ENCODE assay signal across 10 mouse cellular contexts in genomic region chr5:125278314-125278713, GRCm38 (mm10).
A peak's percentile ranks its signal among the peaks of the same experiment; 100 is the strongest.
DNase-seq lines count a peak whose midpoint lies in the region; ATAC-seq lines count a peak whose summit lies in the region.
"Had no signal": no experiment of that assay in that cellular context is flagged by ENCODE, and none has a peak within 500 bp of the region (broad histone marks: within the 10 kb centered on the region; RNA-seq: fewer than 3 reads in every experiment).

No protein-coding gene starts in this region.

- H3K4me2 ChIP-seq in midbrain, embryonic 14.5 days (ENCODE audit: low read length), result no peak overlapping the region
- H3K4me2 ChIP-seq in midbrain, embryonic 15.5 days, result no peak overlapping the region
- H3K4me2 ChIP-seq: heart, embryonic 13.5 days; stomach, embryonic 15.5 days had no signal

- DNase-seq in heart, adult 11 months, result peak; percentile 90
- no peak for DNase-seq in heart, postnatal 25 days (ENCODE audit: low spot score)
- DNase-seq in midbrain, embryonic 14.5 days, result peak; percentile 45
- peak; percentile 28 for DNase-seq in forelimb bud, embryonic 11.5 days (ENCODE audit: low read depth, low spot score)
- DNase-seq in thymus, postnatal 25 days, result peak; percentile 40
- DNase-seq in layer of hippocampus, postnatal 14 days (ENCODE audit: low spot score in 2 of 2), result no peak
- DNase-seq in left cerebral cortex, adult 9 months (ENCODE audit: low spot score in 2 of 2), result no peak

- H3K9ac ChIP-seq in midbrain, embryonic 14.5 days (replicated peaks; ENCODE audit: low read length), result no peak overlapping the region
- H3K9ac ChIP-seq in midbrain, embryonic 15.5 days, result no peak overlapping the region
- H3K9ac ChIP-seq: heart, embryonic 13.5 days; stomach, embryonic 15.5 days had no signal

- ATAC-seq in midbrain, embryonic 14.5 days (ENCODE audit: low FRiP score, low TSS enrichment), result no peak
- ATAC-seq in midbrain, embryonic 15.5 days (replicated peaks), result no peak

- H3K36me3 ChIP-seq in midbrain, embryonic 14.5 days (ENCODE audit: control insufficient read depth, insufficient read depth, low read length), result no peaks in the 10 kb centered on the region
- H3K36me3 ChIP-seq in midbrain, embryonic 15.5 days (replicated peaks), result no peaks in the 10 kb centered on the region
- H3K36me3 ChIP-seq: stomach, embryonic 15.5 days had no signal

- no peaks in the 10 kb centered on the region for H3K9me3 ChIP-seq in midbrain, embryonic 14.5 days (ENCODE audit: control insufficient read depth, low read length)
- H3K9me3 ChIP-seq in midbrain, embryonic 15.5 days, result no peaks in the 10 kb centered on the region
- H3K9me3 ChIP-seq: heart, embryonic 13.5 days; stomach, embryonic 15.5 days had no signal

- no peak overlapping the region for H3K4me3 ChIP-seq in midbrain, embryonic 14.5 days (replicated peaks; ENCODE audit: low read depth, low read length)
- no peak overlapping the region for H3K4me3 ChIP-seq in midbrain, embryonic 15.5 days
- H3K4me3 ChIP-seq: heart, embryonic 13.5 days; stomach, embryonic 15.5 days had no signal

- 31% methylated on average over 6 of the region's 6 CpGs for WGBS in midbrain, embryonic 14.5 days
- 35% methylated on average over 6 of the region's 6 CpGs for WGBS in midbrain, embryonic 15.5 days

- no peaks in the 10 kb centered on the region for H3K27me3 ChIP-seq in midbrain, embryonic 14.5 days (ENCODE audit: control insufficient read depth, insufficient read depth, low read length)
- H3K27me3 ChIP-seq in midbrain, embryonic 15.5 days (replicated peaks), result no peaks in the 10 kb centered on the region
- H3K27me3 ChIP-seq: heart, embryonic 13.5 days; stomach, embryonic 15.5 days had no signal

- H3K27ac ChIP-seq in midbrain, embryonic 14.5 days (replicated peaks; ENCODE audit: low read depth, low read length), result no peak overlapping the region
- H3K27ac ChIP-seq in midbrain, embryonic 15.5 days, result no peak overlapping the region
- H3K27ac ChIP-seq: heart, embryonic 13.5 days; stomach, embryonic 15.5 days had no signal

- intact Hi-C loops in heart, postnatal 25 days (cut with DNase I), result no loop called here

- no peaks in the 10 kb centered on the region for H3K4me1 ChIP-seq in midbrain, embryonic 14.5 days (ENCODE audit: control insufficient read depth, insufficient read depth, low read length)
- H3K4me1 ChIP-seq in midbrain, embryonic 15.5 days, result peaks cover 6% of the 10 kb centered on the region; the same call in 1 of the 2 replicates

Comparison
In these comparisons a context has a peak if more than half of its experiments do, and no peak if none do; other contexts are left out.
1. DNase-seq: peak in heart, adult 11 months (single experiment), midbrain, embryonic 14.5 days (single experiment), forelimb bud, embryonic 11.5 days (single experiment) and thymus, postnatal 25 days (single experiment); none in heart, postnatal 25 days (single experiment), layer of hippocampus, postnatal 14 days (0 of 2) and left cerebral cortex, adult 9 months (0 of 2).